Mouse (Mus musculus): ENCODE data around the gene Gucy2e. TPM values are rescaled to one million over a fixed set of nuclear protein-coding genes. Genes with fewer than 3 reads are reported as not detected.

Gene Gucy2e
- 0.10 and 0.17 TPM in 2 replicates for polyA plus RNA-seq (2016; fragmentation: Nextera tagmentation; extraction: Ambion mirVana)

GRCm38 (mm10) chr11:69236926-69237260 lies at the start of gene Gucy2e:
Gucy2e (minus strand) TSS chr11:69237036.
- 15% methylated on average over 13 of the region's 13 CpGs for WGBS

GRCm38 (mm10) chr11:69277267-69277666 lies 40.4 kb upstream of the Gucy2e start:
- Histone ChIP-seq H3K4me3 (no peak overlapping the region), H3K9me3 (no peaks in the 10 kb centered on the region), H3K36me3 (no peaks in the 10 kb centered on the region), H3K4me1 (no peaks in the 10 kb centered on the region), H3K9ac (no peak overlapping the region), H3K27me3 (no peaks in the 10 kb centered on the region), H3K27ac (no peak overlapping the region), H3K4me2 (replicated peaks) (no peak overlapping the region)
- 66% methylated on average over 5 of the region's 5 CpGs for WGBS
- ATAC-seq (ENCODE audit: insufficient number of reproducible peaks, insufficient read depth, low FRiP score, low TSS enrichment): no peak

More at GRCm38 (mm10) chr11:69236926-69237260, at the start of gene Gucy2e:
- Histone ChIP-seq H3K27me3 (peaks cover 40% of the 10 kb centered on the region), H3K27ac (no peak within 1 kb of the TSS), H3K36me3 (no peaks in the 10 kb centered on the region), H3K4me3 (peak within 1 kb of the TSS; percentile 44), H3K4me2 (replicated peaks) (peak within 1 kb of the TSS; percentile 80), H3K9me3 (no peaks in the 10 kb centered on the region), H3K9ac (peak within 1 kb of the TSS; percentile 41), H3K4me1 (peaks cover 11% of the 10 kb centered on the region)
- ATAC-seq (ENCODE audit: insufficient number of reproducible peaks, insufficient read depth, low FRiP score, low TSS enrichment): no peak

GRCm38 (mm10) chr11:69276081-69276480 lies 39.2 kb upstream of the Gucy2e start:
- Histone ChIP-seq H3K27me3 (no peaks in the 10 kb centered on the region), H3K9me3 (no peaks in the 10 kb centered on the region), H3K4me1 (no peaks in the 10 kb centered on the region), H3K27ac (no peak overlapping the region), H3K36me3 (no peaks in the 10 kb centered on the region), H3K4me2 (replicated peaks) (no peak overlapping the region), H3K9ac (no peak overlapping the region), H3K4me3 (no peak overlapping the region)
- WGBS: 67% methylated on average over 2 of the region's 2 CpGs
- ATAC-seq (ENCODE audit: insufficient number of reproducible peaks, insufficient read depth, low FRiP score, low TSS enrichment): no peak

- no peaks in the 10 kb centered on the region for H3K27me3 ChIP-seq
- no peaks in the 10 kb centered on the region for H3K9me3 ChIP-seq
- H3K4me3 ChIP-seq: no peak overlapping the region
- H3K4me1 ChIP-seq: no peaks in the 10 kb centered on the region
- no peak for ATAC-seq (ENCODE audit: insufficient number of reproducible peaks, insufficient read depth, low FRiP score, low TSS enrichment)
- H3K36me3 ChIP-seq: no peaks in the 10 kb centered on the region
- 77% methylated on average over 6 of the region's 6 CpGs for WGBS
- no peak overlapping the region for H3K27ac ChIP-seq
- no peak overlapping the region for H3K4me2 ChIP-seq (replicated peaks)
- no peak overlapping the region for H3K9ac ChIP-seq
Observed at GRCm38 (mm10) chr11:69275650-69276049, 38.8 kb upstream of the Gucy2e start.

GRCm38 (mm10) chr11:69272122-69272740 lies 35.4 kb upstream of the Gucy2e start:
- no peak overlapping the region for H3K9ac ChIP-seq
- WGBS: 37% methylated on average over 16 of the region's 16 CpGs
- H3K36me3 ChIP-seq: no peaks in the 10 kb centered on the region
- no peak overlapping the region for H3K27ac ChIP-seq
- no peaks in the 10 kb centered on the region for H3K9me3 ChIP-seq
- 0 out of 2 replicates have a peak, but pooled peaks cover 8% of the 10 kb centered on the region for H3K4me1 ChIP-seq
- H3K4me3 ChIP-seq: no peak overlapping the region
- H3K27me3 ChIP-seq: no peaks in the 10 kb centered on the region
- ATAC-seq (ENCODE audit: insufficient number of reproducible peaks, insufficient read depth, low FRiP score, low TSS enrichment): no peak
- no peak overlapping the region for H3K4me2 ChIP-seq (replicated peaks)

GRCm38 (mm10) chr11:69269575-69269974 lies 32.7 kb upstream of the Gucy2e start:
- Histone ChIP-seq H3K4me2 (replicated peaks) (0 out of 2 replicates have a peak overlapping the region, but pooled peaks have one; percentile 11), H3K27ac (no peak overlapping the region), H3K4me3 (no peak overlapping the region), H3K9ac (0 out of 2 replicates have a peak overlapping the region, but pooled peaks have one; percentile 4), H3K27me3 (no peaks in the 10 kb centered on the region), H3K4me1 (peaks cover 17% of the 10 kb centered on the region; the same call in 1 of the 2 replicates), H3K36me3 (no peaks in the 10 kb centered on the region), H3K9me3 (no peaks in the 10 kb centered on the region)
- no peak for ATAC-seq (ENCODE audit: insufficient number of reproducible peaks, insufficient read depth, low FRiP score, low TSS enrichment)
- WGBS: 16% methylated on average over 13 of the region's 13 CpGs

GRCm38 (mm10) chr11:69268100-69268499 lies 31.3 kb upstream of the Gucy2e start:
- Histone ChIP-seq H3K9ac (no peak overlapping the region), H3K4me2 (replicated peaks) (no peak overlapping the region), H3K4me1 (peaks cover 17% of the 10 kb centered on the region; the same call in 1 of the 2 replicates), H3K36me3 (no peaks in the 10 kb centered on the region), H3K4me3 (no peak overlapping the region), H3K27me3 (no peaks in the 10 kb centered on the region), H3K9me3 (no peaks in the 10 kb centered on the region), H3K27ac (no peak overlapping the region)
- WGBS: 84% methylated on average over 13 of the region's 13 CpGs
- ATAC-seq (ENCODE audit: insufficient number of reproducible peaks, insufficient read depth, low FRiP score, low TSS enrichment): no peak

- no peaks in the 10 kb centered on the region for H3K36me3 ChIP-seq
- H3K4me2 ChIP-seq (replicated peaks): no peak overlapping the region
- peaks cover 17% of the 10 kb centered on the region; the same call in 1 of the 2 replicates for H3K4me1 ChIP-seq
- no peak for ATAC-seq (ENCODE audit: insufficient number of reproducible peaks, insufficient read depth, low FRiP score, low TSS enrichment)
- no peaks in the 10 kb centered on the region for H3K9me3 ChIP-seq
- no peak overlapping the region for H3K27ac ChIP-seq
- no peaks in the 10 kb centered on the region for H3K27me3 ChIP-seq
- no peak overlapping the region for H3K9ac ChIP-seq
- H3K4me3 ChIP-seq: no peak overlapping the region
- 31% methylated on average over 7 of the region's 7 CpGs for WGBS
Observed at GRCm38 (mm10) chr11:69267341-69267740, 30.5 kb upstream of the Gucy2e start.

GRCm38 (mm10) chr11:69266253-69266652 lies 29.4 kb upstream of the Gucy2e start:
- ATAC-seq (ENCODE audit: insufficient number of reproducible peaks, insufficient read depth, low FRiP score, low TSS enrichment): no peak
- no peaks in the 10 kb centered on the region for H3K27me3 ChIP-seq
- H3K9me3 ChIP-seq: no peaks in the 10 kb centered on the region
- H3K36me3 ChIP-seq: no peaks in the 10 kb centered on the region
- peaks cover 17% of the 10 kb centered on the region; the same call in 1 of the 2 replicates for H3K4me1 ChIP-seq
- no peak overlapping the region for H3K4me3 ChIP-seq
- WGBS: 22% methylated on average over 10 of the region's 10 CpGs
- H3K27ac ChIP-seq: no peak overlapping the region
- peak overlapping the region; percentile 31 for H3K4me2 ChIP-seq (replicated peaks)
- H3K9ac ChIP-seq: no peak overlapping the region

GRCm38 (mm10) chr11:69265410-69265809 lies 28.6 kb upstream of the Gucy2e start:
- H3K4me2 ChIP-seq (replicated peaks): no peak overlapping the region
- no peaks in the 10 kb centered on the region for H3K9me3 ChIP-seq
- H3K4me1 ChIP-seq: peaks cover 17% of the 10 kb centered on the region; the same call in 1 of the 2 replicates
- 73% methylated on average over 9 of the region's 9 CpGs for WGBS
- H3K27me3 ChIP-seq: no peaks in the 10 kb centered on the region
- no peak overlapping the region for H3K4me3 ChIP-seq
- H3K27ac ChIP-seq: no peak overlapping the region
- no peaks in the 10 kb centered on the region for H3K36me3 ChIP-seq
- H3K9ac ChIP-seq: no peak overlapping the region
- no peak for ATAC-seq (ENCODE audit: insufficient number of reproducible peaks, insufficient read depth, low FRiP score, low TSS enrichment)

- Histone ChIP-seq H3K4me1 (peaks cover 11% of the 10 kb centered on the region; the same call in 1 of the 2 replicates), H3K27ac (no peak overlapping the region), H3K9me3 (no peaks in the 10 kb centered on the region), H3K9ac (no peak overlapping the region), H3K4me2 (replicated peaks) (no peak overlapping the region), H3K36me3 (no peaks in the 10 kb centered on the region), H3K4me3 (no peak overlapping the region), H3K27me3 (no peaks in the 10 kb centered on the region)
- WGBS: 58% methylated on average over 2 of the region's 2 CpGs
- ATAC-seq (ENCODE audit: insufficient number of reproducible peaks, insufficient read depth, low FRiP score, low TSS enrichment): no peak
Observed at GRCm38 (mm10) chr11:69264276-69264675, 27.4 kb upstream of the Gucy2e start.

- 97% methylated on average over 1 of the region's 1 CpGs for WGBS
- Histone ChIP-seq H3K4me1 (no peaks in the 10 kb centered on the region), H3K4me3 (no peak overlapping the region), H3K36me3 (no peaks in the 10 kb centered on the region), H3K9me3 (no peaks in the 10 kb centered on the region), H3K9ac (no peak overlapping the region), H3K4me2 (replicated peaks) (no peak overlapping the region), H3K27ac (no peak overlapping the region), H3K27me3 (no peaks in the 10 kb centered on the region)
- no peak for ATAC-seq (ENCODE audit: insufficient number of reproducible peaks, insufficient read depth, low FRiP score, low TSS enrichment)
Observed at GRCm38 (mm10) chr11:69260111-69260510, 23.3 kb upstream of the Gucy2e start.
